Mouse (Mus musculus) lung, adult 10 weeks (tissue): ENCODE results near the gene Pcbd2. TPM values are rescaled to one million over a fixed set of nuclear protein-coding genes. Genes with fewer than 3 reads are reported as not detected.

Source experiments
- polyA plus RNA-seq: library from polyadenylated mRNA; stranded (reverse); fragments of 350-450 nt; fragmentation: Illumina TruSeq; extraction: RNeasy Lipid Tissue Mini Kit (QIAGEN cat#74804); gene quantifications from one replicate; pipeline ENCODE4 v1.2.3, GENCODE M21; 2014; ENCODE audit warnings: low read depth, low replicate concordance; ENCODE audit not compliant: insufficient read depth

Pcbd2 gene
- polyA plus RNA-seq, result 52.6 TPM

GRCm38 (mm10) chr13:55727120-55727838, at the start of gene Pcbd2:
Pcbd2 (plus strand) TSS chr13:55727368.

GRCm38 (mm10) chr13:55692535-55693242, 34.5 kb upstream of the Pcbd2 start, which contains the start of gene B230219D22Rik:
B230219D22Rik (plus strand) TSS chr13:55693124.

GRCm38 (mm10) chr13:55714501-55715166, 12.5 kb upstream of the Pcbd2 start, which contains the start of gene Txndc15:
Txndc15 (plus strand) TSS chr13:55714650.

GRCm38 (mm10) chr13:55784268-55784667, 57.1 kb downstream of the Pcbd2 start, which contains the start of gene Catsper3:
Catsper3 (plus strand) TSS chr13:55784568.

Other genes starting within 250 kb of the Pcbd2 start
- 5.0 TPM for gene Dbn1, start 239.3 kb upstream of the Pcbd2 start, polyA plus RNA-seq
- 31.3 TPM for gene Pdlim7, start 213.7 kb upstream of the Pcbd2 start, polyA plus RNA-seq
- 17.2 TPM for gene Dok3, start 198.1 kb upstream of the Pcbd2 start, polyA plus RNA-seq
- 22.7 TPM for gene Ddx41, start 190.7 kb upstream of the Pcbd2 start, polyA plus RNA-seq
- gene Fam193b, start 156.2 kb upstream of the Pcbd2 start, polyA plus RNA-seq, result 54.6 TPM
- gene Tmed9, start 153.6 kb upstream of the Pcbd2 start, polyA plus RNA-seq, result 140 TPM
- 12.9 TPM for gene B4galt7, start 127.5 kb upstream of the Pcbd2 start, polyA plus RNA-seq
- 28.7 TPM for gene Caml, start 104.4 kb upstream of the Pcbd2 start, polyA plus RNA-seq
- 12.5 TPM for gene Ddx46, start 92.3 kb upstream of the Pcbd2 start, polyA plus RNA-seq
- 31.7 TPM for gene B230219D22Rik, start 34.2 kb upstream of the Pcbd2 start, polyA plus RNA-seq
- gene Txndc15, start 12.7 kb upstream of the Pcbd2 start, polyA plus RNA-seq, result 49.7 TPM
- not detected for gene Catsper3, start 57.2 kb downstream of the Pcbd2 start, polyA plus RNA-seq
- not detected for gene Pitx1, start 108.8 kb downstream of the Pcbd2 start, polyA plus RNA-seq